Mouse (Mus musculus) lung, adult 2 months (tissue): ENCODE measurements around the gene Chst7. TPM values are rescaled to one million over a fixed set of nuclear protein-coding genes. Genes with fewer than 3 reads are reported as not detected.

Experiments used
- DNase-seq: peaks from one replicate; pipeline ENCODE4 v3.0.0; 2022
- H3K4me1 ChIP-seq: fragments of 200-500 bp; 2 replicates; pipeline ENCODE4 v1.6.1; 2011; ENCODE audit warnings: low read length; ENCODE audit not compliant: control insufficient read depth, insufficient read depth
- H3K4me3 ChIP-seq: fragments of 200-500 bp; replicated peaks from 2 replicates; pipeline ENCODE3; 2011; ENCODE audit warnings: low read depth, mild to moderate bottlenecking, control low read depth, low read length; ENCODE audit errors: extremely low read depth
- CTCF ChIP-seq: fragments of 200-500 bp; IDR thresholded peaks from 2 replicates; pipeline ENCODE4 v1.5.1; 2011; ENCODE audit warnings: mild to moderate bottlenecking, low read length, control low read depth; ENCODE audit not compliant: insufficient read depth
- POLR2A ChIP-seq: fragments of 200-500 bp; IDR thresholded peaks from 2 replicates; pipeline ENCODE4 v1.6.1; 2011; ENCODE audit warnings: low read depth, mild to moderate bottlenecking, control low read depth, low read length, borderline replicate concordance; ENCODE audit errors: extremely low read depth
- WGBS: fragments of 180-500 bp; shearing (Covaris S2); methylation state at CpG from one replicate; pipeline ENCODE4 v1.1.7; 2018; 5-methylcytosine and 5-hydroxymethylcytosine counted together
- polyA plus RNA-seq: library from polyadenylated mRNA; depleted of rRNA; stranded (reverse); fragments of >200 nt; gene quantifications from 2 replicates; pipeline ENCODE4 v1.2.3, GENCODE M21; 2012; rRNA removed

The Chst7 gene
- polyA plus RNA-seq, 1 experiment = 10.3 TPM

DNA sequence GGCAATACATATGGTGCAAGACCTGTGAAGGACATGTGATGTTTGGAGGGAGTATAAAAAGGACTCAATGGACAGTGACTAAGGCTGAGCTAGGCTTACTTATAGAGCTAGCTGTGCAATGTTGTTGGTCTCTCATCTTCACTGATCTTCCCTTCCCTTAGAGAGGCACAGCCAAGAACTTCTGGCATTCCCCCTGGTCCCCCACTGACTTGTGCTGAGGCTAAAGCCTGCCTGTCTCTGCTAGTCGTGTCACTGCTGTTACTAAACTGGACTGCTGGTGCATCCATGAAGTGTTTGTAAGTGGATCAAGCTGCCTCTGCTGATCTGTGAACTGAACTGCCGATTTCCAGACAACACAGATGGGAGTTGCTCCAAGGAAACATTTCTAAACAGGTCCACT is 66.1 kb downstream of the Chst7 start:
- Histone ChIP-seq H3K4me3 (no peak overlapping the region), H3K4me1 (no peaks in the 10 kb centered on the region)
- 52% methylated on average over 2 of the region's 2 CpGs for WGBS
- DNase-seq = no peak
- TF ChIP-seq POLR2A (no peak), CTCF (no peak)

DNA sequence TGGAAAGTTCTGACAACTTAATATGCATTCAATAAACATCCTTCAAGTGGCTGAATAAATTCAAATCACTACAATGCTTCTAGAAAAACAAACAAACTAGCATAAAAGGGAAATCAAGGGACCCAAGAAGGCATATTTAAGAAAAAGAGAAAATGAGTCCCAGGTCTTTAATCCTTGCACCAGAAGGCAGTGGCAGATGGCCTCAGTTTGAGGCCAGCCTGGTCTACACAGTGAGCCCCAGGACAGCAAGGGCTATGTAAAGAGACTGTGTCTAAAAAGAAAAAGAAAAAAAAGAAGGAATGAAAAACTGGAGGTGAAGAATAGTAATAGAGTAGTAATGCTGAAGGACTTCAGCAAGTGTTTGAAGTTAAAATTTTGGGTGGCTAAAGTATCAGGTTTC is 69.6 kb downstream of the Chst7 start:
- TF ChIP-seq POLR2A (no peak), CTCF (no peak)
- no peak for DNase-seq
- H3K4me1 ChIP-seq = no peaks in the 10 kb centered on the region
- no peak overlapping the region for H3K4me3 ChIP-seq

DNA sequence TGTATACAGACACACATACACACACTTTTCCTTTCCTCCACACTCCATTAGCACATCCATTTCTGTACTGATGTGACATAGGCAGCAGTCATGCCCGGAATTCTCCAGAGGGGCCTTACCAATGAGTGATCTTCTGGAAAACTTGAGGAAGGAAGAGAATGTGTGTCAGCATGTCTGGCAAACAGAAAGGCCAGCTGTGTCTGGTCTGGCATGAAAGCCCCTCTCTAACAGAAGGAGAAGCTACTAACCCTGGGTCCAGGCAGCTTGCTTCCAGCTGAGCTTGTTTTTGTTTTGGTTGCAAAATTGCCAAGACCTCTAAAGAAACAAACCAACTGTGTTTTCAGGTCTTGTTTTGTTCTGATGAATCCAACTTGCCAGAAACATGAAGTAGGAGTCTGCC is 70.1 kb downstream of the Chst7 start:
- DNase-seq = no peak
- no peaks in the 10 kb centered on the region for H3K4me1 ChIP-seq
- WGBS = 64% methylated on average over 1 of the region's 1 CpGs
- no peak overlapping the region for H3K4me3 ChIP-seq
- no peak for TF ChIP-seq CTCF
- TF ChIP-seq POLR2A = no peak

Other genes starting within 250 kb of the Chst7 start
- gene Slc9a7, start 232.2 kb downstream of the Chst7 start, polyA plus RNA-seq = 2.6 and 4.1 TPM in 2 replicates